Mouse (Mus musculus) C2C12 (cell line): ENCODE measurements around the gene Nr1d2. TPM values are rescaled to one million over a fixed set of nuclear protein-coding genes. Genes with fewer than 3 reads are reported as not detected.
"Not testable (repeated sequence)": the region's sequence is repeated elsewhere in the genome, so short reads cannot be mapped to it uniquely, and the experiment has no call there.

Source experiments
- H3K27me3 ChIP-seq: one replicate; pipeline ENCODE4 v1.6.1; 2011; ENCODE audit not compliant: control insufficient read depth, insufficient read depth, insufficient read length
- H3K36me3 ChIP-seq: one replicate; pipeline ENCODE4 v1.6.1; 2011; ENCODE audit not compliant: control insufficient read depth, insufficient read depth
- H3K4me3 ChIP-seq: one replicate; pipeline ENCODE4 v1.5.1; 2011; ENCODE audit warnings: mild to moderate bottlenecking, control low read depth; ENCODE audit not compliant: poor library complexity, insufficient read depth, severe bottlenecking
- H3K79me2 ChIP-seq: one replicate; pipeline ENCODE4 v1.6.1; 2011; ENCODE audit not compliant: control insufficient read depth, insufficient read depth
- H3K79me3 ChIP-seq: one replicate; pipeline ENCODE4 v1.6.1; 2011; ENCODE audit warnings: low read depth, control low read depth
- H3ac ChIP-seq: one replicate; pipeline ENCODE3; 2011; ENCODE audit warnings: low read depth; ENCODE audit not compliant: control insufficient read depth, insufficient read length
- CEBPB ChIP-seq: IDR thresholded peaks from one replicate; pipeline ENCODE4 v1.6.1; 2011; ENCODE audit warnings: low read depth, mild to moderate bottlenecking, control low read depth, moderate library complexity
- CTCF ChIP-seq: IDR thresholded peaks from one replicate; pipeline ENCODE4 v1.5.1; 2011; ENCODE audit not compliant: control insufficient read depth, insufficient read depth, insufficient read length
- FOSL1 ChIP-seq: IDR thresholded peaks from one replicate; pipeline ENCODE4 v1.8.0; 2011; ENCODE audit warnings: mild to moderate bottlenecking, low read length; ENCODE audit not compliant: poor library complexity, insufficient read depth, severe bottlenecking
- MAX ChIP-seq: IDR thresholded peaks from one replicate; pipeline ENCODE4 v1.6.1; 2011; ENCODE audit warnings: mild to moderate bottlenecking, control low read depth
- MYOD1 ChIP-seq: IDR thresholded peaks from one replicate; pipeline ENCODE4 v1.6.1; 2011; ENCODE audit warnings: low read depth; ENCODE audit not compliant: control insufficient read depth, insufficient read length
- MYOG ChIP-seq: IDR thresholded peaks from one replicate; pipeline ENCODE4 v1.6.1; 2011; ENCODE audit not compliant: control insufficient read depth, insufficient read length; ENCODE audit errors: extremely low read depth
- USF1 ChIP-seq: IDR thresholded peaks from one replicate; pipeline ENCODE4 v1.6.1; 2011; ENCODE audit warnings: low read depth, mild to moderate bottlenecking, control low read depth, moderate library complexity
- polyA plus RNA-seq: library from polyadenylated mRNA; unstranded; fragments of >200 nt; fragmentation: generic; extraction: Trizol; gene quantifications from one replicate; pipeline ENCODE4 v1.2.1, GENCODE M21; 2012; ENCODE audit warnings: missing spikeins

Gene Nr1d2
- polyA plus RNA-seq, 1 experiment: 5.6 TPM

- TF ChIP-seq MYOG (no peak), MYOD1 (no peak), USF1 (no peak), FOSL1 (no peak), CTCF (no peak), MAX (no peak), CEBPB (no peak)
Observed at GRCm38 (mm10) chr14:18274526-18274925, 35.6 kb upstream of the Nr1d2 start.

GRCm38 (mm10) chr14:18271666-18272065 is 32.7 kb upstream of the Nr1d2 start:
- Histone ChIP-seq H3ac (peak overlapping the region; percentile 59), H3K36me3 (peaks cover 35% of the 10 kb centered on the region), H3K79me2 (peaks cover 51% of the 10 kb centered on the region), H3K27me3 (no peaks in the 10 kb centered on the region), H3K79me3 (peaks cover 31% of the 10 kb centered on the region), H3K4me3 (peak overlapping the region; percentile 39)
- TF ChIP-seq MAX (no peak), CTCF (no peak)

More at GRCm38 (mm10) chr14:18274526-18274925, 35.6 kb upstream of the Nr1d2 start:
- no peaks in the 10 kb centered on the region for H3K27me3 ChIP-seq
- no peak overlapping the region for H3K4me3 ChIP-seq
- H3K79me3 ChIP-seq: peaks cover 10% of the 10 kb centered on the region
- H3K36me3 ChIP-seq: peaks cover 20% of the 10 kb centered on the region
- no peak overlapping the region for H3ac ChIP-seq
- H3K79me2 ChIP-seq: peaks cover 22% of the 10 kb centered on the region

GRCm38 (mm10) chr14:18270529-18271441 is 31.9 kb upstream of the Nr1d2 start, which contains the start of the genes Nkiras1 and Rpl15:
Gene Nkiras1 (plus strand): TSS chr14:18271136.
Gene Rpl15 (minus strand): TSS chr14:18271391.
- H3K36me3 ChIP-seq: peaks cover 39% of the 10 kb centered on the region
- peak within 1 kb of the TSS; percentile 93 for H3K4me3 ChIP-seq
- H3ac ChIP-seq: peak within 1 kb of the TSS; percentile 100
- H3K79me3 ChIP-seq: peaks cover 31% of the 10 kb centered on the region
- H3K79me2 ChIP-seq: peaks cover 51% of the 10 kb centered on the region
- TF ChIP-seq MYOG (no peak), USF1 (no peak), MAX (peak; percentile 65)
- no peaks in the 10 kb centered on the region for H3K27me3 ChIP-seq

GRCm38 (mm10) chr14:18269947-18270528 is 31.1 kb upstream of the Nr1d2 start:
- H3K36me3 ChIP-seq: peaks cover 39% of the 10 kb centered on the region
- H3K79me2 ChIP-seq: peaks cover 51% of the 10 kb centered on the region
- peak overlapping the region; percentile 93 for H3K4me3 ChIP-seq
- peaks cover 31% of the 10 kb centered on the region for H3K79me3 ChIP-seq
- H3K27me3 ChIP-seq: not testable (repeated sequence)
- peak overlapping the region; percentile 100 for H3ac ChIP-seq

GRCm38 (mm10) chr14:18263427-18263826 is 24.5 kb upstream of the Nr1d2 start:
- H3K36me3 ChIP-seq: peaks cover 29% of the 10 kb centered on the region
- H3ac ChIP-seq: no peak overlapping the region
- H3K79me3 ChIP-seq: peaks cover 13% of the 10 kb centered on the region
- H3K79me2 ChIP-seq: peaks cover 18% of the 10 kb centered on the region
- H3K4me3 ChIP-seq: no peak overlapping the region
- TF ChIP-seq FOSL1: no peak
- no peak for TF ChIP-seq MYOD1
- TF ChIP-seq MAX: no peak
- no peak for TF ChIP-seq MYOG
- H3K27me3 ChIP-seq: no peaks in the 10 kb centered on the region

- H3K79me3 ChIP-seq: no peaks in the 10 kb centered on the region
- no peak for TF ChIP-seq FOSL1
- TF ChIP-seq MAX: no peak
- TF ChIP-seq MYOG: no peak
- no peak for TF ChIP-seq CEBPB
- TF ChIP-seq CTCF: no peak
- no peak for TF ChIP-seq MYOD1
- no peak for TF ChIP-seq USF1
- H3K36me3 ChIP-seq: peaks cover 7% of the 10 kb centered on the region
- H3K4me3 ChIP-seq: no peak overlapping the region
- no peaks in the 10 kb centered on the region for H3K79me2 ChIP-seq
- H3ac ChIP-seq: no peak overlapping the region
- no peaks in the 10 kb centered on the region for H3K27me3 ChIP-seq
Observed at GRCm38 (mm10) chr14:18261203-18261602, 22.3 kb upstream of the Nr1d2 start.
